Comparison of ENCODE assay signal across 15 mouse cellular contexts in the genomic region with DNA sequence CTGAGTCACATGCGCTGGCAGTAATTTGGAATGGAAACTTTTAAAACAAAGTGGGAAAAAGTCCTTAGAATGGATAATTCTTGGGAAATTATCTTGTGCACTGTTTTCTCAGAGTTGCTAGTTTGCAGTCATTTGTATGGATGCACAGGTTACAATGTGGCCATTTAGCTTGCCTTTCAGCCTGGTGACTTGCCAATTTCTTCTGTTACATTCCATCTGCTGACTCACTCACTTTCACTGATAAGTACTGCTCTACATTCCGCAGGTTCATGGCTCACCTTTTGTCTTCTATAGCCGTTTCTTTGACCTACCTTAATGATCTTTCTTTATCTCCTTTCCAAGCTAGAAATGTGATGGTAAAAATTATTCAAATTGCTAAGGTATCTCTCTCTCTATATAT. TPM values are rescaled to one million over a fixed set of nuclear protein-coding genes. Genes with fewer than 3 reads are reported as not detected.
A peak's percentile ranks its signal among the peaks of the same experiment; 100 is the strongest.
DNase-seq lines count a peak whose midpoint lies in the region; ATAC-seq lines count a peak whose summit lies in the region.
"Had no signal": no experiment of that assay in that cellular context is flagged by ENCODE, and none has a peak within 500 bp of the region (broad histone marks: within the 10 kb centered on the region; RNA-seq: fewer than 3 reads in every experiment).

No protein-coding gene starts in this region.

- no peaks in the 10 kb centered on the region for H3K36me3 ChIP-seq in kidney, embryonic 16.5 days (ENCODE audit: insufficient read depth, low read length)
- H3K36me3 ChIP-seq in hindbrain, embryonic 16.5 days (ENCODE audit: control insufficient read depth, insufficient read depth, low read length), result no peaks in the 10 kb centered on the region
- H3K36me3 ChIP-seq: heart, embryonic 10.5 days; limb, embryonic 13.5 days; neural tube, embryonic 15.5 days had no signal

- WGBS in kidney, embryonic 16.5 days, result 76% methylated on average over 3 of the region's 3 CpGs
- 82% methylated on average over 3 of the region's 3 CpGs for WGBS in hindbrain, embryonic 16.5 days

- no peak overlapping the region for H3K27ac ChIP-seq in kidney, embryonic 16.5 days (ENCODE audit: low read length)
- no peak overlapping the region for H3K27ac ChIP-seq in hindbrain, embryonic 16.5 days (ENCODE audit: low read depth, low read length)
- H3K27ac ChIP-seq: gastrocnemius, adult 2 months; heart, embryonic 10.5 days; limb, embryonic 13.5 days; neural tube, embryonic 15.5 days had no signal

- no peak overlapping the region for H3K9ac ChIP-seq in kidney, embryonic 16.5 days (replicated peaks; ENCODE audit: low read length)
- no peak overlapping the region for H3K9ac ChIP-seq in hindbrain, embryonic 16.5 days (ENCODE audit: low read depth, low read length)
- H3K9ac ChIP-seq: limb, embryonic 13.5 days; neural tube, embryonic 15.5 days had no signal

- peak; percentile 25 for DNase-seq in kidney, postnatal 14 days
- DNase-seq in urinary bladder, postnatal 14 days (ENCODE audit: low spot score), result peak; percentile 42
- no peak for DNase-seq in urinary bladder, postnatal 10 days (ENCODE audit: low spot score)
- DNase-seq in frontal cortex, postnatal 25 days (ENCODE audit: low spot score in 2 of 2), result no peak
- DNase-seq: gastrocnemius, adult 2 months; right cerebral cortex, adult 18-20 months; thymus, postnatal 36 days had no signal

- H3K4me3 ChIP-seq in kidney, embryonic 16.5 days (ENCODE audit: low read length), result no peak overlapping the region
- no peak overlapping the region for H3K4me3 ChIP-seq in hindbrain, embryonic 16.5 days (ENCODE audit: low read length)
- H3K4me3 ChIP-seq: gastrocnemius, adult 2 months; heart, embryonic 10.5 days; limb, embryonic 13.5 days; neural tube, embryonic 15.5 days had no signal

- H3K4me1 ChIP-seq in kidney, embryonic 16.5 days (ENCODE audit: insufficient read depth, low read length), result no peaks in the 10 kb centered on the region
- H3K4me1 ChIP-seq in hindbrain, embryonic 16.5 days (ENCODE audit: control insufficient read depth, insufficient read depth, low read depth, low read length), result no peaks in the 10 kb centered on the region
- H3K4me1 ChIP-seq: heart, embryonic 10.5 days; neural tube, embryonic 15.5 days had no signal

- no peaks in the 10 kb centered on the region for H3K27me3 ChIP-seq in kidney, embryonic 16.5 days (ENCODE audit: insufficient read depth, low read length)
- H3K27me3 ChIP-seq in hindbrain, embryonic 16.5 days (replicated peaks; ENCODE audit: control insufficient read depth, insufficient read depth, low read length), result no peaks in the 10 kb centered on the region
- H3K27me3 ChIP-seq: limb, embryonic 13.5 days; neural tube, embryonic 15.5 days had no signal

- no peak overlapping the region for H3K4me2 ChIP-seq in kidney, embryonic 16.5 days (replicated peaks; ENCODE audit: low read depth, low read length)
- no peak overlapping the region for H3K4me2 ChIP-seq in hindbrain, embryonic 16.5 days (ENCODE audit: low read length)
- H3K4me2 ChIP-seq: limb, embryonic 13.5 days; neural tube, embryonic 15.5 days had no signal

- no peaks in the 10 kb centered on the region for H3K9me3 ChIP-seq in kidney, embryonic 16.5 days (ENCODE audit: low read length)
- no peaks in the 10 kb centered on the region for H3K9me3 ChIP-seq in hindbrain, embryonic 16.5 days (ENCODE audit: control insufficient read depth, low read length)
- H3K9me3 ChIP-seq: heart, embryonic 10.5 days; neural tube, embryonic 15.5 days had no signal

- no peak for ATAC-seq in kidney, embryonic 16.5 days (ENCODE audit: low FRiP score, low TSS enrichment)
- 0 out of 2 replicates have a peak, but pooled peaks have one; percentile 42 for ATAC-seq in erythroblast, adult 5-6 weeks (replicated peaks; ENCODE audit: low FRiP score, poor library complexity, severe bottlenecking)
- 0 out of 2 replicates have a peak, but pooled peaks have one; percentile 43 for ATAC-seq in megakaryocyte-erythroid progenitor cell, adult 5-6 weeks (replicated peaks; ENCODE audit: low FRiP score, low TSS enrichment, poor library complexity, severe bottlenecking)
- ATAC-seq in hindbrain, embryonic 16.5 days, result no peak
- ATAC-seq: intestine, postnatal 0 days had no signal

RNA-seq across cellular contexts. Expression of gene Lrba, which starts 28.6 kb away (rescaled TPM):
- 6.0 and 8.0 TPM in 2 replicates for polyA plus RNA-seq in kidney, embryonic 16.5 days (2015; fragmentation: Nextera tagmentation; extraction: Ambion mirVana)
- total RNA-seq in erythroblast, adult 5-6 weeks (2015; ENCODE audit: low replicate concordance), result 3.5 and 7.9 TPM in 2 replicates
- 13.5 and 18.1 TPM in 2 replicates for total RNA-seq in erythroblast, adult 5-6 weeks (2017; ENCODE audit: low replicate concordance)
- 18.2 and 28.9 TPM in 2 replicates for total RNA-seq in megakaryocyte-erythroid progenitor cell, adult 5-6 weeks (2014; fragmentation: Nextera tagmentation)
- 28.8 and 29.1 TPM in 2 replicates for total RNA-seq in megakaryocyte-erythroid progenitor cell, adult 5-6 weeks (2017)
- polyA plus RNA-seq in hindbrain, embryonic 16.5 days (2015; fragmentation: Nextera tagmentation; extraction: Ambion mirVana), result 5.9 and 6.1 TPM in 2 replicates

Comparison
In these comparisons a context has a peak if more than half of its experiments do, and no peak if none do; other contexts are left out.
1. DNase-seq: peak in kidney, postnatal 14 days (single experiment) and urinary bladder, postnatal 14 days (single experiment); none in urinary bladder, postnatal 10 days (single experiment) and frontal cortex, postnatal 25 days (0 of 2).
2. ATAC-seq: peak in erythroblast, adult 5-6 weeks (single experiment) and megakaryocyte-erythroid progenitor cell, adult 5-6 weeks (single experiment); none in kidney, embryonic 16.5 days (single experiment) and hindbrain, embryonic 16.5 days (single experiment).